Mouse (Mus musculus) bone marrow, adult 2 months (tissue): ENCODE measurements around the gene Cyp2j9.

ENCODE experiments used
- CTCF ChIP-seq: fragments of 200-500 bp; IDR thresholded peaks from 2 replicates; pipeline ENCODE4 v1.5.1; 2011; ENCODE audit warnings: low read length, control low read depth; ENCODE audit not compliant: control insufficient read depth, insufficient read depth
- POLR2A ChIP-seq: fragments of 200-500 bp; IDR thresholded peaks from 2 replicates; pipeline ENCODE4 v1.6.1; 2011; ENCODE audit warnings: low read depth, mild to moderate bottlenecking, control low read depth, low read length, borderline replicate concordance; ENCODE audit not compliant: control insufficient read depth

GRCm38 (mm10) chr4:96581425-96582088, 9.8 kb downstream of the Cyp2j9 start:
- TF ChIP-seq POLR2A (no peak), CTCF (no peak)
